Mouse (Mus musculus): ENCODE results near the gene Il15. TPM values are rescaled to one million over a fixed set of nuclear protein-coding genes. Genes with fewer than 3 reads are reported as not detected.

Gene Il15
- polyA plus RNA-seq (2014; fragmentation: Illumina TruSeq; extraction: RNeasy Lipid Tissue Mini Kit (QIAGEN cat#74804); ENCODE audit: low replicate concordance) = 144 TPM

DNA sequence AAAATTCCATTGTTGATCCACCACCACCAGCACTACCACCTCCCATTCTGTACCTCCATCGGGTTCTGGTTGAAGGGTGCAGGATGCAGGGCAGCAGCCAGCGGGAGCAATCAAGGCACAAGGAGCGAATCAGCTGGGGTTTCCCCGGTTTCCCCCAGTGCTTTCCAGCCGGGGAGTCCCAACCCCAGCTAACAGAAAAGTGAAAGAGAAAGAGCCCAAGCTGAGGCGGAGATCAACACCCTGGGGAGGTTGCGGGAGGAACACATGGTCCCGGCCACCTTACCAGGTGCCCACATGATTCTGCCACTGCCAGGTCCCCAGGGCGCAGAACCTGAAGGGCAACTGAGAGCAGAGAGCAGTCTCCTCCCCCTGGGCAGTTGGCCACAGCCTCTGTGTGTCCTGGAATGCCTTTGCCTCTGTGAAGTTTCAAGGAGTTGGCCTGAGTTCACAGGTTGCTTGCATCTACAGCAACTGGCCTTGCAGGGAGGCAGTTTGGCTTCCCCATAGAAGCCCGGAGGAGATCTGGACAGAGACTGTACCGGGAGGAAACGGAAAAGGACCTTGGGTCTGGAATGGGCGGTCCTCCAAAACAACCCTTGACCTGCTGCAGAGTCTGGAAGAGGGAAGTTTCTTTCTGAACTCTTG lies at the start of gene Il15:
Gene Il15 (minus strand): TSS at position 537 of the 645 bp plus-strand sequence.

Data from small intestine, adult 10 weeks (tissue).